Mouse (Mus musculus) C2C12 (cell line): ENCODE measurements around the gene Pdlim1. TPM values are rescaled to one million over a fixed set of nuclear protein-coding genes. Genes with fewer than 3 reads are reported as not detected.

Source experiments
- H3K27me3 ChIP-seq: one replicate; pipeline ENCODE4 v1.6.1; 2011; ENCODE audit not compliant: control insufficient read depth, insufficient read depth, insufficient read length
- H3K36me3 ChIP-seq: one replicate; pipeline ENCODE4 v1.6.1; 2011; ENCODE audit not compliant: control insufficient read depth, insufficient read depth
- H3K4me3 ChIP-seq: one replicate; pipeline ENCODE4 v1.5.1; 2011; ENCODE audit warnings: mild to moderate bottlenecking, control low read depth; ENCODE audit not compliant: poor library complexity, insufficient read depth, severe bottlenecking
- H3K79me2 ChIP-seq: one replicate; pipeline ENCODE4 v1.6.1; 2011; ENCODE audit not compliant: control insufficient read depth, insufficient read depth
- H3K79me3 ChIP-seq: one replicate; pipeline ENCODE4 v1.6.1; 2011; ENCODE audit warnings: low read depth, control low read depth
- H3ac ChIP-seq: one replicate; pipeline ENCODE3; 2011; ENCODE audit warnings: low read depth; ENCODE audit not compliant: control insufficient read depth, insufficient read length
- CEBPB ChIP-seq: IDR thresholded peaks from one replicate; pipeline ENCODE4 v1.6.1; 2011; ENCODE audit warnings: low read depth, mild to moderate bottlenecking, control low read depth, moderate library complexity
- CTCF ChIP-seq: IDR thresholded peaks from one replicate; pipeline ENCODE4 v1.5.1; 2011; ENCODE audit not compliant: control insufficient read depth, insufficient read depth, insufficient read length
- FOSL1 ChIP-seq: IDR thresholded peaks from one replicate; pipeline ENCODE4 v1.8.0; 2011; ENCODE audit warnings: mild to moderate bottlenecking, low read length; ENCODE audit not compliant: poor library complexity, insufficient read depth, severe bottlenecking
- MAX ChIP-seq: IDR thresholded peaks from one replicate; pipeline ENCODE4 v1.6.1; 2011; ENCODE audit warnings: mild to moderate bottlenecking, control low read depth
- MYOD1 ChIP-seq: IDR thresholded peaks from one replicate; pipeline ENCODE4 v1.6.1; 2011; ENCODE audit warnings: low read depth; ENCODE audit not compliant: control insufficient read depth, insufficient read length
- MYOG ChIP-seq: IDR thresholded peaks from one replicate; pipeline ENCODE4 v1.6.1; 2011; ENCODE audit not compliant: control insufficient read depth, insufficient read length; ENCODE audit errors: extremely low read depth
- USF1 ChIP-seq: IDR thresholded peaks from one replicate; pipeline ENCODE4 v1.6.1; 2011; ENCODE audit warnings: low read depth, mild to moderate bottlenecking, control low read depth, moderate library complexity
- polyA plus RNA-seq: library from polyadenylated mRNA; unstranded; fragments of >200 nt; fragmentation: generic; extraction: Trizol; gene quantifications from one replicate; pipeline ENCODE4 v1.2.1, GENCODE M21; 2012; ENCODE audit warnings: missing spikeins

The Pdlim1 gene
- polyA plus RNA-seq, 1 experiment: 198 TPM

- TF ChIP-seq CEBPB (no peak), MAX (no peak), MYOD1 (no peak), USF1 (no peak), CTCF (no peak), MYOG (no peak), FOSL1 (no peak)
- Histone ChIP-seq H3K79me2 (no peaks in the 10 kb centered on the region), H3ac (no peak overlapping the region), H3K27me3 (no peaks in the 10 kb centered on the region), H3K79me3 (no peaks in the 10 kb centered on the region), H3K4me3 (no peak overlapping the region), H3K36me3 (no peaks in the 10 kb centered on the region)
Observed at GRCm38 (mm10) chr19:40302916-40303315, 31.3 kb upstream of the Pdlim1 start.

- Histone ChIP-seq H3K27me3 (no peaks in the 10 kb centered on the region), H3K79me3 (no peaks in the 10 kb centered on the region), H3K36me3 (no peaks in the 10 kb centered on the region), H3K79me2 (no peaks in the 10 kb centered on the region), H3K4me3 (no peak overlapping the region), H3ac (no peak overlapping the region)
- TF ChIP-seq CEBPB: no peak
- TF ChIP-seq FOSL1: no peak
- TF ChIP-seq USF1: no peak
- no peak for TF ChIP-seq MAX
- no peak for TF ChIP-seq MYOG
- TF ChIP-seq MYOD1: no peak
- TF ChIP-seq CTCF: no peak
Observed at GRCm38 (mm10) chr19:40302477-40302876, 30.8 kb upstream of the Pdlim1 start.

GRCm38 (mm10) chr19:40299983-40300759 lies 28.5 kb upstream of the Pdlim1 start:
- no peaks in the 10 kb centered on the region for H3K79me3 ChIP-seq
- no peaks in the 10 kb centered on the region for H3K79me2 ChIP-seq
- no peaks in the 10 kb centered on the region for H3K27me3 ChIP-seq
- TF ChIP-seq MYOG (no peak), MAX (peak; percentile 76), MYOD1 (peak; percentile 34)
- H3K4me3 ChIP-seq: no peak overlapping the region
- H3K36me3 ChIP-seq: no peaks in the 10 kb centered on the region
- H3ac ChIP-seq: peak overlapping the region; percentile 28

DNA sequence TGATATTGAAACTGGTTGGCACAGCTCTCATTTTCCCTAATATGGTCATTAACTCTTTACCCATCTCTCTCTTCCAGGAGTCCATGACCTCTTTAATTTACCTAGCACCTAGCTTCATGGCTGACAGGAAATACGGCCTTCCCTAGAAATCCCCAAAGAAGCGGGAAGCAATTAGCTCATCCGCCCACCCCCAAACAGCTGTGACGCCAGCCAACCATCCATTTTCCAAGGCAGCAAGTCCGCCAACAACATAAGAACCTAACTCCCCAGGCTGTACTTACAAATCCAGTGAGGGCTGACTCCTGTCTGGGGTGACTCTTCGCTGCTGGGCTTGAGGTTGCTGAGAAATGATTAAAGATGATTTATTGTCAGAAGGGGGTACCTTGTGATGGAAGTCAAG lies 27.5 kb upstream of the Pdlim1 start:
- H3K27me3 ChIP-seq: no peaks in the 10 kb centered on the region
- H3ac ChIP-seq: no peak overlapping the region
- peak; percentile 50 for TF ChIP-seq MAX
- TF ChIP-seq MYOD1: peak; percentile 29
- no peak for TF ChIP-seq CEBPB
- H3K79me2 ChIP-seq: no peaks in the 10 kb centered on the region
- H3K4me3 ChIP-seq: no peak overlapping the region
- H3K79me3 ChIP-seq: no peaks in the 10 kb centered on the region
- H3K36me3 ChIP-seq: no peaks in the 10 kb centered on the region

- Histone ChIP-seq H3K36me3 (no peaks in the 10 kb centered on the region), H3K27me3 (no peaks in the 10 kb centered on the region), H3K79me3 (no peaks in the 10 kb centered on the region), H3K79me2 (no peaks in the 10 kb centered on the region), H3K4me3 (no peak overlapping the region), H3ac (no peak overlapping the region)
- no peak for TF ChIP-seq MYOG
- TF ChIP-seq CEBPB: no peak
- no peak for TF ChIP-seq MYOD1
- TF ChIP-seq FOSL1: no peak
- TF ChIP-seq USF1: no peak
- TF ChIP-seq CTCF: no peak
- TF ChIP-seq MAX: no peak
Observed at GRCm38 (mm10) chr19:40298574-40298973, 26.9 kb upstream of the Pdlim1 start.

- Histone ChIP-seq H3K79me3 (no peaks in the 10 kb centered on the region), H3K27me3 (no peaks in the 10 kb centered on the region), H3K79me2 (no peaks in the 10 kb centered on the region), H3ac (no peak overlapping the region), H3K4me3 (no peak overlapping the region), H3K36me3 (no peaks in the 10 kb centered on the region)
- TF ChIP-seq MYOD1 (no peak), FOSL1 (no peak), CTCF (no peak), MAX (no peak), CEBPB (no peak), USF1 (no peak), MYOG (no peak)
Observed at GRCm38 (mm10) chr19:40297798-40298144, 26.1 kb upstream of the Pdlim1 start.
